Mouse (Mus musculus): ENCODE measurements around the gene Dctn1. TPM values are rescaled to one million over a fixed set of nuclear protein-coding genes. Genes with fewer than 3 reads are reported as not detected.
A peak's percentile ranks its signal among the peaks of the same experiment; 100 is the strongest.

Dctn1 gene
- total and polyA plus RNA-seq, 2 experiments from 2014 or later = 45.9 to 50.8 TPM

- no peak overlapping the region for H3K4me3 ChIP-seq (ENCODE audit: low read depth, low read length)
- peak; percentile 67 for DNase-seq (ENCODE audit: low spot score)
- peak; percentile 68 for ATAC-seq (ENCODE audit: insufficient read depth, low read depth)
- peaks cover 4% of the 10 kb centered on the region; the same call in 1 of the 2 replicates for H3K4me1 ChIP-seq (ENCODE audit: control insufficient read depth, insufficient read depth)
- no peak overlapping the region for H3K4me2 ChIP-seq (ENCODE audit: low read depth, low read length)
- H3K27ac ChIP-seq (ENCODE audit: low read depth) = no peak overlapping the region
- no peaks in the 10 kb centered on the region for H3K27me3 ChIP-seq (ENCODE audit: control insufficient read depth, insufficient read depth, low read length)
- no peaks in the 10 kb centered on the region for H3K9me3 ChIP-seq (replicated peaks; ENCODE audit: control insufficient read depth, low read length)
- TF ChIP-seq CTCF (IDR thresholded peaks at IDR 0.05; ENCODE audit: low read depth) (peak; percentile 90), EP300 (IDR thresholded peaks at IDR 0.05; ENCODE audit: low read depth) (no peak)
- no peaks in the 10 kb centered on the region for H3K36me3 ChIP-seq (replicated peaks; ENCODE audit: control insufficient read depth, insufficient read depth, low read length)
- 6% methylated on average over 7 of the region's 7 CpGs for whole genome bisulfite sequencing
- H3K9ac ChIP-seq (replicated peaks; ENCODE audit: low read depth, low read length) = no peak overlapping the region
Measured at GRCm38 (mm10) chr6:83215002-83215666, 49.4 kb downstream of the Dctn1 start.

- ATAC-seq (ENCODE audit: insufficient read depth, low read depth) (no peak), DNase-seq (ENCODE audit: low spot score) (no peak)
- 60% methylated on average over 3 of the region's 3 CpGs for WGBS
- H3K9ac ChIP-seq (replicated peaks; ENCODE audit: low read depth, low read length) = no peak within 1 kb of the TSS
- no peaks in the 10 kb centered on the region for H3K27me3 ChIP-seq (ENCODE audit: control insufficient read depth, insufficient read depth, low read length)
- H3K4me3 ChIP-seq (ENCODE audit: low read depth, low read length) = no peak within 1 kb of the TSS
- no peaks in the 10 kb centered on the region for H3K36me3 ChIP-seq (replicated peaks; ENCODE audit: control insufficient read depth, insufficient read depth, low read length)
- H3K27ac ChIP-seq (ENCODE audit: low read depth) = no peak within 1 kb of the TSS
- no peaks in the 10 kb centered on the region for H3K4me1 ChIP-seq (ENCODE audit: control insufficient read depth, insufficient read depth)
- H3K9me3 ChIP-seq (replicated peaks; ENCODE audit: control insufficient read depth, low read length) = no peaks in the 10 kb centered on the region
- TF ChIP-seq EP300 (IDR thresholded peaks at IDR 0.05; ENCODE audit: low read depth) (no peak), CTCF (IDR thresholded peaks at IDR 0.05; ENCODE audit: low read depth) (no peak)
- no peak within 1 kb of the TSS for H3K4me2 ChIP-seq (ENCODE audit: low read depth, low read length)
Measured at GRCm38 (mm10) chr6:83219814-83220213, 54.1 kb downstream of the Dctn1 start, which contains the start of gene Slc4a5. Slc4a5 (plus strand) TSS chr6:83219828.

GRCm38 (mm10) chr6:83231486-83231885, 65.8 kb downstream of the Dctn1 start:
- no peaks in the 10 kb centered on the region for H3K36me3 ChIP-seq (replicated peaks; ENCODE audit: control insufficient read depth, insufficient read depth, low read length)
- TF ChIP-seq CTCF (IDR thresholded peaks at IDR 0.05; ENCODE audit: low read depth) (no peak), EP300 (IDR thresholded peaks at IDR 0.05; ENCODE audit: low read depth) (no peak)
- WGBS = 46% methylated on average over 2 of the region's 2 CpGs
- DNase-seq (ENCODE audit: low spot score) (no peak), ATAC-seq (ENCODE audit: insufficient read depth, low read depth) (no peak)
- H3K4me2 ChIP-seq (ENCODE audit: low read depth, low read length) = no peak overlapping the region
- no peak overlapping the region for H3K9ac ChIP-seq (replicated peaks; ENCODE audit: low read depth, low read length)
- no peak overlapping the region for H3K4me3 ChIP-seq (ENCODE audit: low read depth, low read length)
- H3K9me3 ChIP-seq (replicated peaks; ENCODE audit: control insufficient read depth, low read length) = no peaks in the 10 kb centered on the region
- H3K27ac ChIP-seq (ENCODE audit: low read depth) = no peak overlapping the region
- 0 out of 2 replicates have a peak, but pooled peaks cover 5% of the 10 kb centered on the region for H3K4me1 ChIP-seq (ENCODE audit: control insufficient read depth, insufficient read depth)
- no peaks in the 10 kb centered on the region for H3K27me3 ChIP-seq (ENCODE audit: control insufficient read depth, insufficient read depth, low read length)

GRCm38 (mm10) chr6:83233306-83233705, 67.6 kb downstream of the Dctn1 start:
- Histone ChIP-seq H3K27ac (ENCODE audit: low read depth) (no peak overlapping the region), H3K9ac (replicated peaks; ENCODE audit: low read depth, low read length) (no peak overlapping the region), H3K4me1 (ENCODE audit: control insufficient read depth, insufficient read depth) (0 out of 2 replicates have a peak, but pooled peaks cover 5% of the 10 kb centered on the region), H3K36me3 (replicated peaks; ENCODE audit: control insufficient read depth, insufficient read depth, low read length) (no peaks in the 10 kb centered on the region), H3K4me3 (ENCODE audit: low read depth, low read length) (no peak overlapping the region), H3K27me3 (ENCODE audit: control insufficient read depth, insufficient read depth, low read length) (peaks cover 10% of the 10 kb centered on the region), H3K9me3 (replicated peaks; ENCODE audit: control insufficient read depth, low read length) (no peaks in the 10 kb centered on the region), H3K4me2 (ENCODE audit: low read depth, low read length) (no peak overlapping the region)
- DNase-seq (ENCODE audit: low spot score) (no peak), ATAC-seq (ENCODE audit: insufficient read depth, low read depth) (no peak)
- 81% methylated on average over 4 of the region's 4 CpGs for WGBS
- TF ChIP-seq EP300 (IDR thresholded peaks at IDR 0.05; ENCODE audit: low read depth) (no peak), CTCF (IDR thresholded peaks at IDR 0.05; ENCODE audit: low read depth) (no peak)

GRCm38 (mm10) chr6:83234280-83234741, 68.6 kb downstream of the Dctn1 start:
- no peak for DNase-seq (ENCODE audit: low spot score)
- peaks cover 19% of the 10 kb centered on the region for H3K27me3 ChIP-seq (ENCODE audit: control insufficient read depth, insufficient read depth, low read length)
- TF ChIP-seq EP300 (IDR thresholded peaks at IDR 0.05; ENCODE audit: low read depth) = no peak
- no peak for TF ChIP-seq CTCF (IDR thresholded peaks at IDR 0.05; ENCODE audit: low read depth)
- no peaks in the 10 kb centered on the region for H3K9me3 ChIP-seq (replicated peaks; ENCODE audit: control insufficient read depth, low read length)
- 0 out of 2 replicates have a peak, but pooled peaks cover 5% of the 10 kb centered on the region for H3K4me1 ChIP-seq (ENCODE audit: control insufficient read depth, insufficient read depth)
- no peak overlapping the region for H3K27ac ChIP-seq (ENCODE audit: low read depth)
- H3K4me2 ChIP-seq (ENCODE audit: low read depth, low read length) = peak overlapping the region; percentile 25
- no peak overlapping the region for H3K4me3 ChIP-seq (ENCODE audit: low read depth, low read length)
- no peaks in the 10 kb centered on the region for H3K36me3 ChIP-seq (replicated peaks; ENCODE audit: control insufficient read depth, insufficient read depth, low read length)
- no peak overlapping the region for H3K9ac ChIP-seq (replicated peaks; ENCODE audit: low read depth, low read length)
- 18% methylated on average over 14 of the region's 14 CpGs for WGBS
- no peak for ATAC-seq (ENCODE audit: insufficient read depth, low read depth)

Data from heart, postnatal 0 days (tissue).